Mouse (Mus musculus): ENCODE measurements around the gene Zfp180.

- TF ChIP-seq POLR2A (IDR thresholded peaks at IDR 0.05; ENCODE audit: control insufficient read depth, extremely low read depth, insufficient read depth, low read length, poor library complexity) (no peak), CTCF (IDR thresholded peaks at IDR 0.05; ENCODE audit: borderline replicate concordance, control insufficient read depth, extremely low read depth, insufficient read depth, low read length, poor library complexity) (no peak)
These were observed 60.8 kb downstream of the Zfp180 start for GRCm38 (mm10) chr7:24142566-24142965.

Measured in thymus, adult 2 months (tissue).